Comparison of ENCODE assay signal across 23 mouse cellular contexts in genomic region chr13:52526249-52527035, GRCm38 (mm10). TPM values are rescaled to one million over a fixed set of nuclear protein-coding genes. Genes with fewer than 3 reads are reported as not detected.
DNase-seq lines count a peak whose midpoint lies in the region; ATAC-seq and TF ChIP-seq lines count a peak whose summit lies in the region.
"Had no signal": no experiment of that assay in that cellular context is flagged by ENCODE, and none has a peak within 500 bp of the region (broad histone marks: within the 10 kb centered on the region; RNA-seq: fewer than 3 reads in every experiment).

No protein-coding gene starts in this region.

- dilution Hi-C loops in CH12.LX (cut with MboI; ENCODE audit: extremely low pct_ligation_motif_present, extremely low pct_unique_long_range_greater_than_20kb, low sequenced_read_pairs): no loop called here

- peaks cover 24% of the 10 kb centered on the region for H3K4me1 ChIP-seq in cerebellum, adult 2 months (ENCODE audit: control insufficient read depth, insufficient read depth, low read length)
- H3K4me1 ChIP-seq in heart, embryonic 11.5 days (ENCODE audit: control insufficient read depth, insufficient read depth, low read length): no peaks in the 10 kb centered on the region
- H3K4me1 ChIP-seq in limb, embryonic 12.5 days (replicated peaks): peaks cover 7% of the 10 kb centered on the region
- peaks cover 10% of the 10 kb centered on the region for H3K4me1 ChIP-seq in limb, embryonic 10.5 days
- H3K4me1 ChIP-seq in CH12.LX (ENCODE audit: control insufficient read depth in 1 of 2, insufficient read depth in 2 of 2): peaks cover 33 to 78% of the 10 kb centered on the region in 2 experiments

- no peak for ATAC-seq in cerebellum, adult (ENCODE audit: insufficient number of reproducible peaks, low FRiP score, low TSS enrichment)
- no peak for ATAC-seq in heart, embryonic 11.5 days (replicated peaks; ENCODE audit: insufficient number of reproducible peaks, low FRiP score, low TSS enrichment)
- no peak for ATAC-seq in limb, embryonic 12.5 days (ENCODE audit: insufficient number of reproducible peaks, insufficient read depth, low FRiP score, low TSS enrichment, low read depth)
- ATAC-seq: forebrain, embryonic 14.5 days; inflammation-experienced regulatory T-cells, adult 6 months; liver, embryonic 12.5 days had no signal

- no peak for TF ChIP-seq POLR2A in cerebellum, adult 2 months (IDR thresholded peaks at IDR 0.05; ENCODE audit: borderline replicate concordance, insufficient read depth, low read length)
- TF ChIP-seq POLR2A in CH12.LX (IDR thresholded peaks at IDR 0.05; ENCODE audit: low read depth, low read length): no peak

- H3K9ac ChIP-seq in heart, embryonic 11.5 days (ENCODE audit: low read depth, low read length): no peak overlapping the region
- H3K9ac ChIP-seq in limb, embryonic 12.5 days (replicated peaks): no peak overlapping the region
- peak overlapping the region; percentile 26; the same call in 1 of the 2 replicates for H3K9ac ChIP-seq in CH12.LX (ENCODE audit: insufficient read depth, low read depth)
- H3K9ac ChIP-seq: embryonic facial prominence, embryonic 15.5 days; limb, embryonic 13.5 days; liver, embryonic 12.5 days had no signal

- no peak for TF ChIP-seq RAD21 in CH12.LX (IDR thresholded peaks at IDR 0.05; ENCODE audit: low read depth, low read length)

- H3K4me2 ChIP-seq in heart, embryonic 11.5 days: no peak overlapping the region
- no peak overlapping the region for H3K4me2 ChIP-seq in limb, embryonic 12.5 days
- H3K4me2 ChIP-seq in CH12.LX (ENCODE audit: insufficient read depth, low read depth, poor library complexity, severe bottlenecking): peak overlapping the region; percentile 69
- H3K4me2 ChIP-seq: embryonic facial prominence, embryonic 15.5 days; limb, embryonic 13.5 days; liver, embryonic 12.5 days had no signal

- peak; percentile 95 for TF ChIP-seq EP300 in CH12.LX (IDR thresholded peaks at IDR 0.05; ENCODE audit: low read length)

- H3K36me3 ChIP-seq in heart, embryonic 11.5 days (ENCODE audit: control insufficient read depth, insufficient read depth, low read length): no peaks in the 10 kb centered on the region
- no peaks in the 10 kb centered on the region for H3K36me3 ChIP-seq in limb, embryonic 12.5 days
- no peaks in the 10 kb centered on the region for H3K36me3 ChIP-seq in limb, embryonic 10.5 days
- peaks cover 13 to 22% of the 10 kb centered on the region in 2 experiments for H3K36me3 ChIP-seq in CH12.LX (replicated peaks in 1 of 2; ENCODE audit: control insufficient read depth in 1 of 2, insufficient read depth in 1 of 2, low read length in 1 of 2)
- H3K36me3 ChIP-seq: embryonic facial prominence, embryonic 15.5 days; limb, embryonic 13.5 days; liver, embryonic 12.5 days; midbrain, embryonic 10.5 days had no signal

- H3K27ac ChIP-seq in cerebellum, adult 2 months (ENCODE audit: insufficient read depth, low read length): peak overlapping the region; percentile 72
- H3K27ac ChIP-seq in heart, embryonic 11.5 days (ENCODE audit: low read depth, low read length): no peak overlapping the region
- 0 out of 2 replicates have a peak overlapping the region, but pooled peaks have one; percentile 12 for H3K27ac ChIP-seq in limb, embryonic 12.5 days
- H3K27ac ChIP-seq in limb, embryonic 10.5 days: no peak overlapping the region
- H3K27ac ChIP-seq in CH12.LX (ENCODE audit: insufficient read depth, low read depth): peak overlapping the region; percentile 99
- H3K27ac ChIP-seq: embryonic facial prominence, embryonic 15.5 days; gastrocnemius, adult 2 months; kidney, postnatal 0 days; limb, embryonic 13.5 days; liver, embryonic 12.5 days; midbrain, embryonic 10.5 days; stomach, postnatal 0 days had no signal

- H3K79me2 ChIP-seq in CH12.LX (replicated peaks; ENCODE audit: control insufficient read depth, extremely low read depth, insufficient read depth, poor library complexity, severe bottlenecking): no peaks in the 10 kb centered on the region

- 15% methylated on average over 6 of the region's 6 CpGs for WGBS in cerebellum, adult 2 months
- WGBS in heart, embryonic 11.5 days (ENCODE audit: insufficient replicate concordance): 57% methylated on average over 6 of the region's 6 CpGs
- WGBS in limb, embryonic 12.5 days: 69% methylated on average over 6 of the region's 6 CpGs
- 75% methylated on average over 6 of the region's 6 CpGs for WGBS in limb, embryonic 10.5 days

- in situ Hi-C loops in CH12.LX (cut with MboI; ENCODE audit: low pct_ligation_motif_present, low pct_unique_long_range_greater_than_20kb, low sequenced_read_pairs): no loop called here

- peak; percentile 44 to 47 for DNase-seq in cerebellum, adult 2 months
- peak; percentile 57 for DNase-seq in heart, adult 11 months
- no peak for DNase-seq in limb, embryonic 10.5 days (ENCODE audit: low spot score)
- peak; percentile 77 for DNase-seq in CH12.LX (ENCODE audit: extremely low read depth)
- no peak for DNase-seq in adrenal gland, adult 2 months
- DNase-seq: adrenal gland, postnatal 14 days; gastrocnemius, adult 2 months; heart, postnatal 4 days; kidney, adult 18-20 months; lung, postnatal 10 days; right cerebral cortex, postnatal 14 days; thymus, adult 2 months had no signal

- peak overlapping the region; percentile 59 for H3K4me3 ChIP-seq in cerebellum, adult 2 months (replicated peaks; ENCODE audit: insufficient read depth, low read depth, low read length)
- no peak overlapping the region for H3K4me3 ChIP-seq in heart, embryonic 11.5 days (ENCODE audit: low read depth, low read length)
- H3K4me3 ChIP-seq in limb, embryonic 12.5 days (replicated peaks): no peak overlapping the region
- no peak overlapping the region for H3K4me3 ChIP-seq in limb, embryonic 10.5 days
- H3K4me3 ChIP-seq in CH12.LX (replicated peaks in 1 of 3; ENCODE audit: low read depth in 2 of 3, low read length in 2 of 3, poor library complexity in 1 of 3): no peak overlapping the region
- H3K4me3 ChIP-seq: embryonic facial prominence, embryonic 15.5 days; gastrocnemius, adult 2 months; limb, embryonic 13.5 days; liver, embryonic 12.5 days; midbrain, embryonic 10.5 days had no signal

- no peak for TF ChIP-seq CTCF in cerebellum, adult 2 months (IDR thresholded peaks at IDR 0.05; ENCODE audit: borderline replicate concordance, insufficient read depth, low read depth, low read length)
- TF ChIP-seq CTCF in CH12.LX (conservative IDR thresholded peaks at IDR 0.05 in 1 of 2, IDR thresholded peaks at IDR 0.05 in 1 of 2; ENCODE audit: low read depth in 2 of 2, low read length in 2 of 2): no peak

- H3K9me3 ChIP-seq in heart, embryonic 11.5 days (replicated peaks; ENCODE audit: control insufficient read depth, low read length): no peaks in the 10 kb centered on the region
- no peaks in the 10 kb centered on the region for H3K9me3 ChIP-seq in limb, embryonic 12.5 days
- H3K9me3 ChIP-seq in limb, embryonic 10.5 days (replicated peaks): no peaks in the 10 kb centered on the region
- H3K9me3 ChIP-seq in CH12.LX (replicated peaks; ENCODE audit: low read length): peaks cover 4% of the 10 kb centered on the region
- H3K9me3 ChIP-seq: embryonic facial prominence, embryonic 15.5 days; limb, embryonic 13.5 days; liver, embryonic 12.5 days; midbrain, embryonic 10.5 days had no signal

- no peaks in the 10 kb centered on the region for H3K27me3 ChIP-seq in cerebellum, adult 2 months (ENCODE audit: control insufficient read depth, insufficient read depth, low read length)
- peaks cover 9% of the 10 kb centered on the region for H3K27me3 ChIP-seq in heart, embryonic 11.5 days (ENCODE audit: control insufficient read depth, insufficient read depth, low read length)
- peaks cover 38% of the 10 kb centered on the region for H3K27me3 ChIP-seq in limb, embryonic 12.5 days
- peaks cover 40% of the 10 kb centered on the region for H3K27me3 ChIP-seq in limb, embryonic 10.5 days (ENCODE audit: low read depth, poor library complexity, severe bottlenecking)
- no peaks in the 10 kb centered on the region for H3K27me3 ChIP-seq in CH12.LX (replicated peaks)

TF ChIP-seq in CH12.LX, 34 proteins besides CTCF, POLR2A, EP300 and RAD21 (continues in another document):
- peak; percentile 42; the same call in 1 of the 2 replicates for TF ChIP-seq NRF1 (IDR thresholded peaks at IDR 0.05; ENCODE audit: low read depth, low read length)
- TF ChIP-seq NELFE (IDR thresholded peaks at IDR 0.05; ENCODE audit: low read depth, low read length): peak; percentile 44; the same call in 1 of the 2 replicates
- peak; percentile 92 for TF ChIP-seq MEF2A (IDR thresholded peaks at IDR 0.05; ENCODE audit: borderline replicate concordance, low read depth, low read length)
- TF ChIP-seq MAZ (IDR thresholded peaks at IDR 0.05; ENCODE audit: low read depth, low read length): no peak
- TF ChIP-seq TBP (conservative IDR thresholded peaks at IDR 0.05; ENCODE audit: low read depth, low read length): 0 out of 2 replicates have a peak, but pooled peaks have one; percentile 47
- TF ChIP-seq HCFC1 (IDR thresholded peaks at IDR 0.05; ENCODE audit: low read depth, low read length): no peak; the same call in 1 of the 2 replicates
- TF ChIP-seq TCF12 (IDR thresholded peaks at IDR 0.05; ENCODE audit: low read depth, low read length): peak; percentile 92
- peak; percentile 67 for TF ChIP-seq CHD2 (IDR thresholded peaks at IDR 0.05; ENCODE audit: low read length)
- TF ChIP-seq BHLHE40 (IDR thresholded peaks at IDR 0.05; ENCODE audit: low read depth, low read length): peak; percentile 99

RNA-seq across cellular contexts. Expression of gene Diras2, which starts 4.6 kb away (rescaled TPM):
- 241 and 269 TPM in 2 replicates for polyA plus RNA-seq in cerebellum, adult 2 months (2012; rRNA removed)
- 0.77 and 0.99 TPM in 2 replicates for polyA plus RNA-seq in heart, embryonic 11.5 days (2014; fragmentation: Nextera tagmentation; extraction: Ambion mirVana)
- polyA plus RNA-seq in limb, embryonic 12.5 days (2016; fragmentation: Nextera tagmentation; extraction: Ambion mirVana): 0.33 and 0.38 TPM in 2 replicates
- 0.11 TPM in 2 replicates for polyA plus RNA-seq in limb, embryonic 10.5 days (2016; fragmentation: Nextera tagmentation; extraction: Ambion mirVana)
- total RNA-seq in CH12.LX (2012; rRNA removed) (6.5 and 8.5 TPM in 2 replicates), CH12.LX (2014; rRNA removed) (2.8 and 3.0 TPM in 2 replicates)
- polyA plus RNA-seq in CH12.LX (2012; ENCODE audit: insufficient read length, low read depth): 3.6 and 3.9 TPM in 2 replicates
- total RNA-seq in adrenal gland, adult 2 months (2021): 1 to 10 TPM; 3.7 to 5.8 TPM
- polyA plus RNA-seq in adrenal gland, adult 2 months (2012; rRNA removed): 2.3 and 3.5 TPM in 2 replicates
- polyA plus RNA-seq: inflammation-experienced regulatory T-cells, adult 6 months had no signal

RNA-seq across cellular contexts. Expression of gene Syk, which starts 56.5 kb away (rescaled TPM):
- polyA plus RNA-seq in cerebellum, adult 2 months (2012; rRNA removed): 0.68 and 0.77 TPM in 2 replicates
- polyA plus RNA-seq in heart, embryonic 11.5 days (2014; fragmentation: Nextera tagmentation; extraction: Ambion mirVana): 6.4 and 8.3 TPM in 2 replicates
- polyA plus RNA-seq in limb, embryonic 12.5 days (2016; fragmentation: Nextera tagmentation; extraction: Ambion mirVana): 2.4 and 2.8 TPM in 2 replicates
- polyA plus RNA-seq in limb, embryonic 10.5 days (2016; fragmentation: Nextera tagmentation; extraction: Ambion mirVana): 2.0 and 2.5 TPM in 2 replicates
- total RNA-seq in CH12.LX (2012; rRNA removed) (151 and 163 TPM in 2 replicates), CH12.LX (2014; rRNA removed) (108 and 117 TPM in 2 replicates)
- 171 and 185 TPM in 2 replicates for polyA plus RNA-seq in CH12.LX (2012; ENCODE audit: insufficient read length, low read depth)
- 1 to 10 TPM; 5.1 to 5.8 TPM for total RNA-seq in adrenal gland, adult 2 months (2021)
- polyA plus RNA-seq in adrenal gland, adult 2 months (2012; rRNA removed): 1.6 and 1.8 TPM in 2 replicates

Comparison
In these comparisons a context has a peak if more than half of its experiments do, and no peak if none do; other contexts are left out.
1. H3K27ac ChIP-seq: peak in cerebellum, adult 2 months (single experiment), limb, embryonic 12.5 days (single experiment) and CH12.LX (single experiment); none in heart, embryonic 11.5 days (single experiment) and limb, embryonic 10.5 days (single experiment).
2. DNase-seq: peak in cerebellum, adult 2 months (2 of 2), heart, adult 11 months (single experiment) and CH12.LX (single experiment); none in limb, embryonic 10.5 days (single experiment) and adrenal gland, adult 2 months (single experiment).
3. RNA of gene Diras2, which starts 4.6 kb away (polyA plus RNA-seq): 241 to 269 TPM in cerebellum, adult 2 months; 3.6 to 3.9 TPM in CH12.LX, 2.3 to 3.5 TPM in adrenal gland, adult 2 months, 0.77 to 0.99 TPM in heart, embryonic 11.5 days, 0.33 to 0.38 TPM in limb, embryonic 12.5 days and 0.11 TPM in limb, embryonic 10.5 days; every median in the first group is over 10 times any median in the second.
4. RNA of gene Syk, which starts 56.5 kb away (polyA plus RNA-seq): 171 to 185 TPM in CH12.LX; 6.4 to 8.3 TPM in heart, embryonic 11.5 days, 2.0 to 2.5 TPM in limb, embryonic 10.5 days, 2.4 to 2.8 TPM in limb, embryonic 12.5 days, 1.6 to 1.8 TPM in adrenal gland, adult 2 months and 0.68 to 0.77 TPM in cerebellum, adult 2 months; every median in the first group is over 10 times any median in the second.